Mouse (Mus musculus) small intestine, adult 2 months (tissue): ENCODE measurements around the gene Drc1.

Experiments used
- CTCF ChIP-seq: fragments of 200-500 bp; IDR thresholded peaks from 2 replicates; pipeline ENCODE4 v1.5.1; 2012; ENCODE audit warnings: low read depth, mild to moderate bottlenecking, control low read depth, inconsistent platforms, low read length, moderate library complexity, mixed read lengths; ENCODE audit not compliant: insufficient replicate concordance, insufficient read length; ENCODE audit errors: extremely low read depth
- POLR2A ChIP-seq: fragments of 200-500 bp; IDR thresholded peaks from 2 replicates; pipeline ENCODE4 v1.6.1; 2012; ENCODE audit warnings: low read depth, mild to moderate bottlenecking, control low read depth, inconsistent platforms, low read length, moderate library complexity

GRCm38 (mm10) chr5:30411524-30411923 is 130.3 kb downstream of the Drc1 start:
- no peak for TF ChIP-seq POLR2A
- TF ChIP-seq CTCF = no peak
